Mouse (Mus musculus) layer of hippocampus, adult 18-20 months (tissue): ENCODE data around the gene Casq2. TPM values are rescaled to one million over a fixed set of nuclear protein-coding genes. Genes with fewer than 3 reads are reported as not detected.
A peak's percentile ranks its signal among the peaks of the same experiment; 100 is the strongest.

Experiments
- DNase-seq, 2 experiments: peaks; one replicate each; pipeline ENCODE4 v3.0.0; 2022; ENCODE audit warnings: low spot score in 2 of 2
- total RNA-seq, 2 experiments: library from RNA; stranded (reverse); gene quantifications; 2 replicates each; pipeline ENCODE4 v1.2.3; 2021

The Casq2 gene
- total RNA-seq, 2 experiments from 2014 or later, result 0.59 to 1.2 TPM

DNA sequence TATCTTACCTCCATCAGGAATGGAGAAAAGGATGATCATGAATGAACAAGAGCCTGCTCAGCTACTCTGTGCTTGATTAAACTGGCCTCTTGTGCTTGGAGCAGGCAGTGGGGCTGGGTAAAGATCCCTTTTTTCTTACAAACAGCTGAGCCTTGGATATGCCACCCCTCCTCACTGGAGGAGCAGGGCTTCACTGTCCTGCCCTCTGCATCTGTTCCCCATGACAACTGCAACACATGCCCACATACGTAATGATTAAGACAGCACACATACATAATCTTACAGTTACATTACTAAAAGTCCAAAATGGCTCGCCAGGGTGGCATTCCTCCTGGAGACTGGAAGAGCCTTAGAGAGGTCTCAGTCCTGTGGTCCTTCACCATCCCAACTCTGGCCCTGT, 6.8 kb upstream of the Casq2 start:
- DNase-seq, result no peak

DNA sequence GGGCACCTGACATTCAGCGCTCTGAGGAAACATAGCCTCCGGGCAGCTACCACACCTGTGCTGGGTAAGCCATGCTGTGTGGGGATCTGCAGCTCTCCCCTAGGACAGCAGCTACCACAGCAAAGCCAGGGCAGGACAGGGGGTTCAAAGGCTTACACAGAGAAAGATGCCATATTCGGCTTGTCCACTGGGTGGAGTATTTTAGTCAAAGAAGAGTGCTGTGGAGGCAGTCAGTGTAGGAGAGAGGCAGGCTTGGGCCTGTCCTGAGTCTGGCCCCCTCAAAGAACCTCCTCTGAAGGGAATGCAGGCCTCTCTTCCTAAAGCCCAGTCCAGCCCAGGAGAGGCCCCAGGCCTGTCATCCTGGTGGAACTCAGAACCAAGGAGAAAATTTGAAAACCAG, 4.4 kb upstream of the Casq2 start:
- DNase-seq, result peak; percentile 47 to 84

DNA sequence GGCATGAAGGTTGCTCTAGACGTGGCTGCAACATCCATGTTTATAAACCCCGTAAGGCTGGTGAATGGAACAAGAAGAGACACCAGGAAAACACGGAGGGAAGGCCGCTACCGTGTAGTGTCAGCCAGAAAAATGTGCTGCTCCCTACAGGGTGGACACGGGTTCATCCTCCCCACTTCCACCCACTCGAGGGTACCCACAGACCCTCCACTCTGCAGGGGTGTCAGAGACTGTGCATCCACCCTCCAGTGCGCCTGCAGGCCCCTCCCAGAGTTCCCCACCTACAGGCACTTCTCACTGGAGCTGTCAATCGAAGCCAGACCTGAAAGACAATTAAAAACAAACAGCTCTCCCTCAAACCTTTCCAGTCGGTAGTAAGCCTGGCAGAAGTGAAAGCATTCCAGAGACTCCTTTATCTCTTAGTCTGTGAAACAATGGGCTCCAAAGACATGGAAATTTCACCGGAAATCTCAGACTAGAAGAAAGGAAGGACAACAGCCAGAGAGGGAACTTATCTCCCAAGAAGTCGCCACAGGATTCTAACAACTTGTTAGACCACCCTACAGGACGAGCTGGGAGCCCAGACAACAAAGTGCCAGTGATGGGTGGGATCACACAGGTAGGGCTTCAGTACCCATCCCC, 2.5 kb upstream of the Casq2 start:
- no peak for DNase-seq

DNA sequence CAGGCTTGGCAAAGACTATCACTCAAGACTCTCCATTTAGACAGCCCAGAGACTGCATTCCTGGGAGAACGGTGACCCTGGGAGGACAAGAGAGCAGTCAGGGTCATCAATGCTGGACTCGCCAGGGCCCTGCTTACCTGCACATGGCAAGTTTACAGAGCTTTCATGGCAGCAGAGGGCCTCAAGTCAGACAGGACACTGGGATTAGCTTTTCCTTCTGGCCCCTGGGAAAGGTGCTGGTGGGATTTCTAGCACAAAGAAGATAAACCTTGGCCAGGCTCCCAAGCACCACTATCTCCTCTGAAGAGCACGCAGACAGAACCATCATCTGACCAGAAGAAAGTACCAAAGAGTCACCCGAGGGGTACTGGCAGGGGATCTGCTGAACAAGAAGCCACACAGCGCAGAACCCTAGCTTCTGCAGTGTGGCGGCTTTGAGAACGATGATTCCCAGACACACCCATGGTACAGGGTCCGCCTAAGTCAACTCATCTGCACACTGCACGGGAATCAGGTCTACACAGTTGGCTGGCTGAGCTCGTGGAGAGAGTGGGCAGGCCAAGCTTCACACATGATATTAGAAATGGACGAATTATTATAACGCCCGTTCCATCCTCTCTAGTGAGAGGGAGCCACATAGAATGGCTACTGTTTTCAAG, 1.3 kb upstream of the Casq2 start:
- no peak for DNase-seq

DNA sequence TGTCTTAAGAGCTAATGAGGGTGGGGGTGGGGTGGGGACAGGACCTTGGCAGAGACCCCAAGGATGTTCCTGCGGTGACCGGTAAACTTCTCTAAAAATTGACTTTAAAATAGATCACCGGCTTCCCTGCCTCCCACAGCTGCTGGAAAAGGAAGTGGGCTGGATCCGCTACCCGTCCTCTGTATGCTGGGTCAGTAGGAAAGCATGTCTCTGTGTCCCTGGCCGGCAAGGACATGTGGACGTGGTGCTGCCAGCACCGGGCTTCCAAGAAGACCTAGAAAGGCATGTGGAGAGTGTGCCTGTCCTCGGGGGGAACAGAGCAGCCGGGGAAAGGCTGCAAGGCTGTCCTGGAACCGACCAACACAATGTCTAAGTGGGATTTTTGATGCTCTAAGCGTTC, 496 bp upstream of the Casq2 start:
- DNase-seq, result no peak

DNA sequence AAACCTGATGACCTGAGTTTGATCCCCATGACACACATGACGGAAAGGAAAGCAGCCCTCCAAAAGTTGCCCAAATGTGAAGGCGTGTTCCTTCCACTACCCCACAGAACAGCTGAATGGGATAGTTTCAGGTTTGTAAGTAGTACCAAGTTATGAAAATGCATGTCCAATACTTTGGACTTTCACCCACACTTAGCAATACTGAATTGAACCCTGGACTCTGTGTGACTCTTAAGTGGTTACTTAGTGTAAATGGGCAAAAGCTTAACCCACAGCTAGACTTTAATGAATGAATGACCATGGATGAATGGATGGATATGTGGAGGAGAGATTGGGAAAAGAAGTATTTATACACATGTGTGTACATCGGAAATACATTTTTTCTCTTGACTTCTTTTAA, 8.6 kb downstream of the Casq2 start:
- no peak for DNase-seq

DNA sequence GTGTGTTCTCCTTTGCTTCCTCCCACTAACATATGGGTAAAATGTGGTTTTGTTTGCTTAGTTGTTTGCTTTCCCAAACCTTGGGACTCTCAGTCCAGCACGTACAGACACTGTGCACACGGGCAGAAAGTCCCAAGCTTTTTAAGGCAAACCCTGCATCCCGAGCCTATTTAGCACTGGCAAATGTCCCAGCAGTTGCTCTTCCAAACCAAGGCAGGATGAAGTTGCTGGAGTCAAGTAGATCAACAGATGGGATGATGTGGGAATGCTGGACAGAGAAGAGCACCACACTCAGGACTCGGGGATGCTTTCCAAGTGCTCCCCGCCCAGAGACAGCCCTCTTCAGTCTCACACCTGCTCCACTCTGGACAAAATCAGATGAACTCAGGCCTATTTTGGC, 9.2 kb downstream of the Casq2 start:
- DNase-seq, result no peak

DNA sequence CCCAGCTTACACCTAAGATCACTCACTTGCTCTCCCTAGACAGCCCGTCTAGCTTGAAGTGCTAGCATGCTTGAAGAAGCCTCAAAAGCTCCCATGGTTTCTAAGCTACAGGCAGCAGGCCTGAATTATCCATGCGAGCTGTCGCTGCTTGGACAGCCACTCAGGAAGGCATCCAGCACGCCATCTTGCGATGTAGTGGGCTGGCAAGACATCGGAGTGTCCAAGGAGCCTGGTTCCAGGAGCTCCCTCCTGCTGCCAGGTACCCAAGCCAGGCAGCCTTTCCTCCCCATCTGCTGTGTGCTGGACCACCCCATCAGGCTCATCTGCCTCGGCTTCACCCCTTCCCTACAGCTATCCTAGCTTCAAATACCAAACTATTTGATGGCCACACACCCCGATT, 10.2 kb downstream of the Casq2 start:
- no peak for DNase-seq

DNA sequence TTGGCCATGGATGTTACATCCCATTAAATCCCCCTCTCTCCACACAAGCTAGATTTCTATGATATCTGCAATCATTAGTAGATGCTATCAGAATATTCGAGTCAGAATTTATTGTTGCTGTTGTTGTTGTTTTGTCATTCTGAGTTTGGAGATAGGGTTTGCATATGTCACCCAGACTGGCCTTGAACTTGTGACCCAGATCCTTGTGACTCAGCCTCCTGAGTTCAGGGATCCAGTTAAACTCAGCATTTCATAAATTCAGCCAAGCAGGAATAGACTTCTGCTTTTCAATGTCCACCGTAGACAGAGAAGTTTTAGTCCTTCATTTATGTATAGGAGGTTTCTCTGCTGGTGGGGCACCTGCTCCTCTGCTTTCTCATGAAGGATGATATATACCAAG, 10.8 kb downstream of the Casq2 start:
- DNase-seq, result no peak

DNA sequence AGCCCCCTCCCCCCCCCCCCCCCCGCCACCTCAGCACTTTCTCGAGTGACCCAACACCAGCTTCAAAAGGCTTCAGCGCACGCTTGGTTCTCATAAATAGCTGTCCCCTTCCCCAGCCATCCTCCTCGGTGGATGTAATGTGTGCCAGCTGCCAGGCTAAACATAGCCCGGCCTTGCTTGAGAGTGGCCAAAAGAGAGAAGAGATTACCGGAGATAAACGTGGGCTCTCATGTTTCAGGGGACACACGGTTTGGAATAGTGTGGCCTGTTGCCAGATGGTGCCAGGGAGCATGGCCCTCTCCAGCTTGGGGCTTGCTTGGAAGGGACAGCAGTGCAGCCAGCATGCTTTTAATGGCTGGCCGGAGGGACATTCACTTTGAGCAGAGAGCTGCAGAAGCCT, 13.0 kb downstream of the Casq2 start:
- no peak for DNase-seq

DNA sequence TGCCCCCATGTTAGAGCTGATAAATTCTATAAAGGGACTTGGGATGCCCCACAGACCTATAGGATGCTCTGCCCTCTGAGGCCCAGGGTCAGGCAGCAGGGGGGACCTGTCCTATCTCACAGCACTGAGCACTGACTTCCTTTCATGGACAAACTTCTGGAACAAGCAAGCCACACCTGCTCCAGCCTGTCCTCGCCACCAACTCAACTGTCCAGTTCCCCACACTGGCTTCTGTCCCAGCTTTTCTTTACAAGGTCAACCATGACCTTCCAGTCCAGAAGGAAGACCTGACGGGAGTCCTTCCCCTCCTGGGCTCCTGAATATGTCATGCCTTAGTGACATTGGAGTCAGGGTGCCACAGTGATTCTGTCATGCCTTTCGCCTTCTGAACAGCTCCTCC, 13.6 kb downstream of the Casq2 start:
- no peak for DNase-seq

DNA sequence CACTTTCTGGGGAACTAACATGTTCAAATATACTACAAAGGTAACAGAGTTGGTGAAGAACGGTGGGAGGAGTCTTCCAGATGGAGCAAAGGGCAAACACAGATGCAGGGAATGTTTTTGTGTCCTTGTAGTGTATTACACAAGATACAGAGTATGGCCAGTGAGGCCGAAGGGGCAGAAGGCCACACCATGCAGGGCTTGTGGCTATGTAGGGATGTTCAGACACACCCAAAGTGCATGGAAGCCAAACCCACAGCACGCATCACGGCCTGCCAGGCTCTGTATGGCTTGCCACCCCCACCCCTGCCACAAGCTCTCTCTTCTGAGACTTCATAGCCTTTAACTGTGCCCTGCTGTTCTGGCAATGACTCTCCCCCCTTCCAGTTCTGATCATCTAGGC, 15.2 kb downstream of the Casq2 start:
- DNase-seq, result no peak

DNA sequence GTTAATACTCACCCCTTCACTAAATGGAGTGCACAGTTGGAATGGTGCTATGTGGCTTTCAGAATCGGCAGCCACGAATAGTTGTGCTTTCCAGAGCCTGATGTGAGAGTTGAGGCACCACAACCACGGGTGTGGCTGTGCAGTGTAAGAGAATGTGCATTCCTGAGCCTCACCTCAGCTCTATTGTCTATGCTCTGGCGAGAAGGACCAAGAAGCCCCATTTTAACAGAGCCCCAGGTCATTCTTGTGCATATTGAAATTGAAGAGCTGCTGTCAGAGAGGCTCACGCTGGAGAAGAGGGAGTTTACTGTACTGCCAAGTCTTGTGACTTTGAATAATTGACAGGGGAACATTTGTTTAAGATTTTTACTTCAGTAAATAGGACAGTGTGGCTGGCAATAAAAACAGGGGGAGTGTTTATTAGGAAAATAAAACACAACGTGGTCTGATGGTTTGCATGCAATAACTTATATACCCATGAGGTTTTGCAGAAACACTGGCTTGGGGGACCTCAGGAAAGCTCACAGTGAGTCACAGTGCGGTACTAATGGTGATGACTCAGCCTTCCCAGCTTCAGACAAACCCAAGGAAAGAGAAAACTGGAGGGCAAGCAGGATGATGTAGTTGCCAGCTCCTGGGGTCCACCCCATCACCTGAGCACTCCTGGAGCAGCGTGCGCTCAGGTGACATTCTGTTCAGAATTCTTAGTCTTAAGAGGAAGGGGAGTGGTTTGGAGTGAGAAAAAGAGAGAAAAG, 17.8 kb downstream of the Casq2 start:
- no peak for DNase-seq

DNA sequence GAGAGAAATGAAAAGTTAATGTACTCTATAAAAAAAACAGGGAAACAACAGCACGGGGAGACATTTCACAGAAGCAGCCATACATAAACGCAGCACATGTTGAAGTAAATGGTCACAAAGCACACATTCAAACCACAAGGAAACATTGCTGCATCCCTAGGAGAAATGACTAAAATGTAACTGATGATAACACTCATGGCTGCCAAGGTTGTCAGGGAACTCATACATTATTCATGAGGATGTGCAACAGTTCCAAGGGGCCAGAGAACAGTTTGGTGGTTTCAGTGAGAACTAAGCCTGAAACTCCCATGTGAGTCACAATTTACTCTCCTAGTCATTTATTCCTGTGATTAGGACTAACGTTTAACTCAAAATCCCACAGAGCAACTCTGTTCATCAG, 22.0 kb downstream of the Casq2 start:
- DNase-seq, result peak in 1 of 2 experiments; percentile 6

DNA sequence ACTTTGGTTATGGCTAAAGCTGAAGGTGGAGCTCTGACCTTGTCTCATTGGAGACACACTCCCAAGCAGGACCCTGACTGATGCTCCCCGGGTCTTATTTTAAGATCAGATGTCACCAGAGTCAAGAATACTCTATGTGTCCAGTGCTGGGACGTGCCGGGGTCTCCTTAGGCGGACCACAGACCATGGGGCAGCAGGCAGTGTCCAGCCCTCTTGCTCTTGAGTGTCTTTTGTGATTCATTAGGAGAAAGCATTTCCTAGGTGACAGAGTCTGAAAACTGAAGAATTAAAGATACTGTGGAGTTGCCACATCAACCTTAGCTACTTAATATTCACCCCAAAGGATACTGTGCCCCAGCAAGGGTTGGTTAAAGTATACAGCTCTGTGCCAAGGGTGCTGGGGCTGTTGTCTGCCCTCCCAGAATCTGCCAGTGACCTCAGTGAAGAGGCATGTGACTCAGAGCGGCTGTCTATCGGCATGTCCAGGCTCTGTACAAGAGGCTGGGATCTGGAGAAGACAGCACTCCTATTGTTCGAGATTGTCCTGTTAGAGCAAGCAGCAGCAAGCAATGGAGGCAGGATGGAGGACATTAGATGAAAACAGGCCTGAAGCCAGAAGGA, 25.9 kb downstream of the Casq2 start:
- DNase-seq, result no peak

DNA sequence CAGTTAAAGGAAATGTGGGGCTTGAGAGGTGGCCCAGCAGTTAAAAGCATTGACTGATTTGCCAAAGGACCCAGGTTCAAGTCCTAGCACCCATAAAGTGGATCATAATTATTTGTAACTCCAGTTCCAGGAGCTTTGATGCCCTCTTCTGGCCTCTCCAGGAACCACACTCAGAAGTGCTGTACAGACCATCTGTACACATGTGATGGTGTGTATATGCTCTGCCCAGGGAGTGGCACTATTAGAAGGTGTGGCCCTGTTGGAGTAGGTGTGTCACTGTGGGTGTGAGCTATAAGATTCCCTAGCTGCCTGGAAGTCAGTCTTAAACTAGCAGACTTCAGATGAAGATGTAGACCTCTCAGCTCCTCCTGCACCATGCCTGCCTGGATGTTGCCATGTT, 34.7 kb downstream of the Casq2 start:
- no peak for DNase-seq

DNA sequence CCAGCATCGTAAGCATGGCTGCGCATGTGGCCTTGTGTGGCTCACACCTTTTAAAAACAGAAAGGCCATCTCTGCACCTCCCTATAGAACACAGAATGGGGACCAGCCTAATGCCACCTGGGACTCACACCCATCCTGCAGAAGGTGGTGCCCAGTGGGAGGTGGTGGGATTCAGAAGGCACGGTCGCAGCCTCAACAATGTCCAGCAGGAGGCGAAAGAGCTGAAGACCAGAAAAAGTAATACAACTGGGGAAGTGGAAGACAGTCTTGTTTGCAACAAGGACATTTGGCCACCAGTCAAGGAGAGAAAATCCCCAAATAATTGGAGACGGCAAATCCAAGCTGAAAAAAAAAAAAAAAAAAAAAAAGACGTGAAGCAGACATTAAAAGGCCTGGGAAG, 35.8 kb downstream of the Casq2 start:
- no peak for DNase-seq

DNA sequence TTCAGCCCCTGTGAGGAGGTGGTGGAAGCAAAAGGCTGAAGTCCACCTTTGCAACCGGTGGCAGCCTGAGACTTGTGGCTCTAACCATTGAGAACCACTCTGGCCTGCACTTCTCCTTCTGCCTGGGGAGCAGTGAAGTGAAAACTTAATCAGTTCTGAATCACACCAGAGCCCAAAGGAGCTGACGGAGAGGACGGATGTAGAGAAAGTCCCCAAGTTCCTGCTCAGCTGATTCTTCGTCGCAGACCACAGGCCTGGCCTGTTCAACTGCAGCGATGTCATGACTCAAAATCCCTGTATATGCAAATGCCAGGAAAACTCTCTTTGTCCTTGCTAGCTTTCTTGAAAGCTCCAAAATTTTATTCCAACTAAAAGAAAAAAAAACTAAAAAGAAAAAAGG, 37.4 kb downstream of the Casq2 start:
- DNase-seq, result no peak

DNA sequence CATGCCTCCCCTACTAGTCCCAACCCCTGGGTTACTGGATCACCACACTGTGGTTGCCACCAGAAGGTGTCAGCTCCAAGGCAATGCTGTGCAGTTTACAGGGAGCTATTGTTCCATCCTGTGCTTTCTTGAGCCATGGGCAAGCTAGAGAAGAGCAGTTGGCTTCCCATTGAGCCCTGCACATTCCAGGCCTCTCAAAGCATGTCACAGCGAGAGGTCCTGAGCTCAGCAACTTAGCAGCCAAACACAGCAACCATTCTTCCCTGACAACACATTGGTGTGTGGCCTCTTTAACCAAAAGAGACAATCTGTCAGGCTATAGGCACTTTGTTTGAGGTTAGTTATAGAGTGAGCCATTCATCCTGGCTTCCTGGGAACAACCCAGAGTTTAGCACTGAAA, 39.3 kb downstream of the Casq2 start:
- DNase-seq, result no peak

DNA sequence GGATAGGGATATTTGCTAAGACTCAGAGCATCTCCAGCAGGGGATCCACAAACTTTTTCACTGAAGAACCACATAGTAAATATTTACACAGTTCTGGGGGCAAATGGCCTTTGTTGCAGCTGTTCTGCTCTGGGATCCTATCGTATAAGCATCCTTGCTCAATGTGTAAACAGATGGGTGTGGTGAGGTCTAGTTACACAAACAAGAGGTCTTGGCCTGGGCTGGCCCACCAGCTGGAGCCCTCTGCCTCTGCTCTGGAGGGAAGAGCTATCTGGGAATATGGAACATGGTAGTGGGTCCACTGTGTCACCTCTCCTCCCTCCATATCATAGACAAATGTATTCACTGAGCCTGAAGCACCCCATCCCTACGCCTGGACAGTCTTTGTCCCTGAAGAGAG, 40.9 kb downstream of the Casq2 start:
- no peak for DNase-seq

DNA sequence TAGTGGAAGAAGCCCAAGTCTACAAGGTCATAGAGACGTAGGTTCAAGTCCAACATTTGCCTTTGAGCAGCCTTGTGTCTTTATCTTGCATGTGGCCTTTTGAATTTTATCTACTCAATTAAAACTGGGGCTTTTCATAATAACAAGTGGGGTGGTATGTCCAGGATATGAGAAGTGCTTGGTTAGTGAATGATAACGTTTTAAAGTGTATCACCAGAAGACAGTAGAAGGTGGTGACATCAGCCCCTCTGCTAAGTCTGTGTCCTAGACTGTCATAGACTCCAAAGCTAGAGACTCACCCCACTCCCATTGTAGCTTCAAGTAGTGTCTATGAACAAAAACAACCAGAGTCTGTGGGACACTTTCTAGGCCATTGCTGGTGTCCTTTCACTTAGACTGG, 42.0 kb downstream of the Casq2 start:
- no peak for DNase-seq

DNA sequence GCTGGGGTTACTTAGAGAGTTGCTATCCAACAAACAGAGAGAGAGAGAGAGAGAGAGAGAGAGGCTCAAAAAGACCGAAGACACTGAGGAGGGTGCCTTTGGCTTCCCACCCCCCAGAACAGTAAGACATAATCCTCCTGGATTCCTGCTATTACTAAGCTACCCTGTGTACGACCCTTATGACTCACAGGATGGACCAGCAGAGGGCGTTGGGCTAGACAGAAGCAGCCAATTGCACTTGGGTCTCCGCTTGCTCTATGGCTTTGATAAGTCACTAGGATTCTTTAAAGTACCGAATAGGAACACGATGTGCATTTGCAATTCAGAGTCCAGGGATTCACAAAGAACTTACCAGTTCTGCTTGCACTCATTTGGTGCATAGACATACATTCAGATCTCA, 44.3 kb downstream of the Casq2 start:
- no peak for DNase-seq
